Mouse (Mus musculus) liver, postnatal 0 days (tissue): ENCODE results near the gene Col4a1.

ENCODE experiments used
- CTCF ChIP-seq: sonication (generic); IDR thresholded peaks from 2 replicates; pipeline ENCODE4 v1.5.1; 2016; ENCODE audit warnings: antibody characterized with exemption, low read depth
- EP300 ChIP-seq: IDR thresholded peaks from 2 replicates; pipeline ENCODE4 v1.6.1; 2016; ENCODE audit warnings: antibody characterized with exemption, low read depth, mild to moderate bottlenecking

- no peak for TF ChIP-seq EP300
- TF ChIP-seq CTCF, result no peak
These were observed 16.2 kb downstream of the Col4a1 start for GRCm38 (mm10) chr8:11296282-11296943.
